Mouse (Mus musculus): ENCODE data around the gene Csnk2b. TPM values are rescaled to one million over a fixed set of nuclear protein-coding genes. Genes with fewer than 3 reads are reported as not detected.
A peak's percentile ranks its signal among the peaks of the same experiment; 100 is the strongest.

Csnk2b gene
- 200 and 211 TPM in 2 replicates for polyA plus RNA-seq (2015; fragmentation: Nextera tagmentation; extraction: Ambion mirVana)

GRCm38 (mm10) chr17:35121871-35122303 lies at the start of gene Csnk2b:
Gene Csnk2b, minus strand, starts transcription at chr17:35122053.
- Histone ChIP-seq H3K9me3 (replicated peaks) (no peaks in the 10 kb centered on the region), H3K36me3 (peaks cover 28% of the 10 kb centered on the region), H3K4me3 (peak within 1 kb of the TSS; percentile 99), H3K9ac (peak within 1 kb of the TSS; percentile 97), H3K27me3 (no peaks in the 10 kb centered on the region), H3K4me1 (replicated peaks) (peaks cover 33% of the 10 kb centered on the region), H3K27ac (peak within 1 kb of the TSS; percentile 93), H3K4me2 (peak within 1 kb of the TSS; percentile 92)
- WGBS = under 1% methylated on average over 19 of the region's 19 CpGs
- 0 out of 2 replicates have a peak, but pooled peaks have one; percentile 0 for ATAC-seq (replicated peaks; ENCODE audit: insufficient number of reproducible peaks, insufficient read depth, low FRiP score, low read depth)

GRCm38 (mm10) chr17:35168541-35169207 lies 46.8 kb upstream of the Csnk2b start:
- no peak overlapping the region for H3K4me2 ChIP-seq
- no peak overlapping the region for H3K4me3 ChIP-seq
- 17% methylated on average over 4 of the region's 4 CpGs for WGBS
- peaks cover 16% of the 10 kb centered on the region for H3K4me1 ChIP-seq (replicated peaks)
- no peaks in the 10 kb centered on the region for H3K27me3 ChIP-seq
- H3K36me3 ChIP-seq = no peaks in the 10 kb centered on the region
- H3K9ac ChIP-seq = no peak overlapping the region
- ATAC-seq (replicated peaks; ENCODE audit: insufficient number of reproducible peaks, insufficient read depth, low FRiP score, low read depth) = no peak
- H3K27ac ChIP-seq = no peak overlapping the region
- no peaks in the 10 kb centered on the region for H3K9me3 ChIP-seq (replicated peaks)

GRCm38 (mm10) chr17:35167794-35168193 lies 45.9 kb upstream of the Csnk2b start:
- 81% methylated on average over 7 of the region's 7 CpGs for WGBS
- Histone ChIP-seq H3K4me3 (no peak overlapping the region), H3K27me3 (no peaks in the 10 kb centered on the region), H3K9me3 (replicated peaks) (no peaks in the 10 kb centered on the region), H3K36me3 (no peaks in the 10 kb centered on the region), H3K4me1 (replicated peaks) (peaks cover 21% of the 10 kb centered on the region), H3K27ac (no peak overlapping the region), H3K4me2 (no peak overlapping the region), H3K9ac (no peak overlapping the region)
- ATAC-seq (replicated peaks; ENCODE audit: insufficient number of reproducible peaks, insufficient read depth, low FRiP score, low read depth) = no peak

GRCm38 (mm10) chr17:35166352-35167035 lies 44.6 kb upstream of the Csnk2b start:
- peak overlapping the region; percentile 92; the same call in 1 of the 2 replicates for H3K4me3 ChIP-seq
- H3K36me3 ChIP-seq = peaks cover 2% of the 10 kb centered on the region
- 0 out of 2 replicates have a peak overlapping the region, but pooled peaks have one; percentile 47 for H3K9ac ChIP-seq
- H3K4me2 ChIP-seq = 0 out of 2 replicates have a peak overlapping the region, but pooled peaks have one; percentile 61
- no peaks in the 10 kb centered on the region for H3K9me3 ChIP-seq (replicated peaks)
- no peak for ATAC-seq (replicated peaks; ENCODE audit: insufficient number of reproducible peaks, insufficient read depth, low FRiP score, low read depth)
- WGBS = 72% methylated on average over 8 of the region's 8 CpGs
- H3K27ac ChIP-seq = peak overlapping the region; percentile 97
- H3K27me3 ChIP-seq = no peaks in the 10 kb centered on the region
- peaks cover 30% of the 10 kb centered on the region for H3K4me1 ChIP-seq (replicated peaks)

GRCm38 (mm10) chr17:35165451-35166155 lies 43.8 kb upstream of the Csnk2b start:
- peaks cover 11% of the 10 kb centered on the region for H3K36me3 ChIP-seq
- H3K4me2 ChIP-seq = peak overlapping the region; percentile 61
- H3K4me3 ChIP-seq = peak overlapping the region; percentile 92
- H3K9me3 ChIP-seq (replicated peaks) = no peaks in the 10 kb centered on the region
- peaks cover 31% of the 10 kb centered on the region for H3K4me1 ChIP-seq (replicated peaks)
- H3K27ac ChIP-seq = peak overlapping the region; percentile 97
- WGBS = 21% methylated on average over 12 of the region's 12 CpGs
- H3K27me3 ChIP-seq = no peaks in the 10 kb centered on the region
- peak overlapping the region; percentile 47 for H3K9ac ChIP-seq
- no peak for ATAC-seq (replicated peaks; ENCODE audit: insufficient number of reproducible peaks, insufficient read depth, low FRiP score, low read depth)

- under 1% methylated on average over 77 of the region's 89 CpGs for WGBS
- ATAC-seq (replicated peaks; ENCODE audit: insufficient number of reproducible peaks, insufficient read depth, low FRiP score, low read depth) = peak; percentile 97
- Histone ChIP-seq H3K36me3 (peaks cover 19% of the 10 kb centered on the region), H3K9me3 (replicated peaks) (no peaks in the 10 kb centered on the region), H3K4me1 (replicated peaks) (peaks cover 31% of the 10 kb centered on the region), H3K27me3 (no peaks in the 10 kb centered on the region), H3K4me2 (peak within 1 kb of the TSS; percentile 92), H3K27ac (peak within 1 kb of the TSS; percentile 97), H3K4me3 (peak within 1 kb of the TSS; percentile 92), H3K9ac (peak within 1 kb of the TSS; percentile 98)
Observed at GRCm38 (mm10) chr17:35164568-35165450, 43.0 kb upstream of the Csnk2b start, which contains the start of gene Prrc2a. Gene Prrc2a, minus strand, starts transcription at chr17:35164897.

GRCm38 (mm10) chr17:35164218-35164567 lies 42.3 kb upstream of the Csnk2b start:
- under 1% methylated on average over 28 of the region's 28 CpGs for WGBS
- Histone ChIP-seq H3K4me2 (peak overlapping the region; percentile 92), H3K9me3 (replicated peaks) (no peaks in the 10 kb centered on the region), H3K4me3 (peak overlapping the region; percentile 92), H3K4me1 (replicated peaks) (peaks cover 31% of the 10 kb centered on the region), H3K36me3 (peaks cover 25% of the 10 kb centered on the region), H3K27ac (peak overlapping the region; percentile 97), H3K9ac (peak overlapping the region; percentile 98), H3K27me3 (no peaks in the 10 kb centered on the region)
- no peak for ATAC-seq (replicated peaks; ENCODE audit: insufficient number of reproducible peaks, insufficient read depth, low FRiP score, low read depth)

GRCm38 (mm10) chr17:35163326-35164081 lies 41.7 kb upstream of the Csnk2b start:
- Histone ChIP-seq H3K4me1 (replicated peaks) (peaks cover 31% of the 10 kb centered on the region), H3K9me3 (replicated peaks) (no peaks in the 10 kb centered on the region), H3K27me3 (no peaks in the 10 kb centered on the region), H3K4me2 (peak overlapping the region; percentile 92), H3K9ac (peak overlapping the region; percentile 98), H3K36me3 (peaks cover 32% of the 10 kb centered on the region), H3K4me3 (peak overlapping the region; percentile 92), H3K27ac (peak overlapping the region; percentile 97)
- 5% methylated on average over 8 of the region's 8 CpGs for WGBS
- ATAC-seq (replicated peaks; ENCODE audit: insufficient number of reproducible peaks, insufficient read depth, low FRiP score, low read depth) = no peak

GRCm38 (mm10) chr17:35162730-35163129 lies 40.9 kb upstream of the Csnk2b start:
- no peak for ATAC-seq (replicated peaks; ENCODE audit: insufficient number of reproducible peaks, insufficient read depth, low FRiP score, low read depth)
- no peaks in the 10 kb centered on the region for H3K27me3 ChIP-seq
- H3K9me3 ChIP-seq (replicated peaks) = no peaks in the 10 kb centered on the region
- H3K4me2 ChIP-seq = peak overlapping the region; percentile 92
- H3K36me3 ChIP-seq = peaks cover 40% of the 10 kb centered on the region
- H3K9ac ChIP-seq = peak overlapping the region; percentile 98
- 26% methylated on average over 12 of the region's 12 CpGs for WGBS
- H3K4me1 ChIP-seq (replicated peaks) = peaks cover 31% of the 10 kb centered on the region
- peak overlapping the region; percentile 97 for H3K27ac ChIP-seq
- peak overlapping the region; percentile 92 for H3K4me3 ChIP-seq

GRCm38 (mm10) chr17:35162121-35162520 lies 40.3 kb upstream of the Csnk2b start:
- Histone ChIP-seq H3K4me3 (peak overlapping the region; percentile 92), H3K27me3 (no peaks in the 10 kb centered on the region), H3K4me1 (replicated peaks) (peaks cover 31% of the 10 kb centered on the region), H3K9ac (peak overlapping the region; percentile 98), H3K27ac (peak overlapping the region; percentile 6), H3K4me2 (peak overlapping the region; percentile 92), H3K9me3 (replicated peaks) (no peaks in the 10 kb centered on the region), H3K36me3 (peaks cover 46% of the 10 kb centered on the region)
- no peak for ATAC-seq (replicated peaks; ENCODE audit: insufficient number of reproducible peaks, insufficient read depth, low FRiP score, low read depth)
- 61% methylated on average over 14 of the region's 14 CpGs for WGBS

Measured in heart, embryonic 15.5 days (tissue).